Mouse (Mus musculus): ENCODE measurements around the gene Pdcd4. TPM values are rescaled to one million over a fixed set of nuclear protein-coding genes. Genes with fewer than 3 reads are reported as not detected.
A peak's percentile ranks its signal among the peaks of the same experiment; 100 is the strongest.

Pdcd4 gene
- polyA plus RNA-seq, 1 experiment from 2014 or later = 86.9 TPM

GRCm38 (mm10) chr19:53892838-53893359, 868 bp downstream of the Pdcd4 start:
- no peaks in the 10 kb centered on the region for H3K27me3 ChIP-seq (replicated peaks)
- no peak overlapping the region for H3K4me2 ChIP-seq
- H3K36me3 ChIP-seq = no peaks in the 10 kb centered on the region
- no peak for ATAC-seq (ENCODE audit: insufficient read depth, low FRiP score, low read depth)
- no peak overlapping the region for H3K9ac ChIP-seq
- H3K27ac ChIP-seq = peak overlapping the region; percentile 87
- peaks cover 34% of the 10 kb centered on the region for H3K4me1 ChIP-seq
- H3K9me3 ChIP-seq = no peaks in the 10 kb centered on the region
- no peak overlapping the region for H3K4me3 ChIP-seq (replicated peaks)
- WGBS = 52% methylated on average over 9 of the region's 9 CpGs

- Histone ChIP-seq H3K27me3 (replicated peaks) (no peaks in the 10 kb centered on the region), H3K36me3 (no peaks in the 10 kb centered on the region), H3K9me3 (no peaks in the 10 kb centered on the region), H3K9ac (no peak overlapping the region), H3K4me2 (no peak overlapping the region), H3K4me1 (peaks cover 34% of the 10 kb centered on the region), H3K4me3 (replicated peaks) (no peak overlapping the region), H3K27ac (peak overlapping the region; percentile 87)
- ATAC-seq (ENCODE audit: insufficient read depth, low FRiP score, low read depth) = no peak
- 50% methylated on average over 3 of the region's 3 CpGs for WGBS
Observed at GRCm38 (mm10) chr19:53893711-53894171, 1.7 kb downstream of the Pdcd4 start.

GRCm38 (mm10) chr19:53894538-53895121, 2.6 kb downstream of the Pdcd4 start:
- H3K9me3 ChIP-seq = no peaks in the 10 kb centered on the region
- H3K4me1 ChIP-seq = peaks cover 34% of the 10 kb centered on the region
- WGBS = 53% methylated on average over 12 of the region's 12 CpGs
- peak overlapping the region; percentile 87 for H3K27ac ChIP-seq
- no peak overlapping the region for H3K9ac ChIP-seq
- no peaks in the 10 kb centered on the region for H3K27me3 ChIP-seq (replicated peaks)
- H3K36me3 ChIP-seq = no peaks in the 10 kb centered on the region
- H3K4me3 ChIP-seq (replicated peaks) = no peak overlapping the region
- peak; percentile 15; the same call in 1 of the 2 replicates for ATAC-seq (ENCODE audit: insufficient read depth, low FRiP score, low read depth)
- H3K4me2 ChIP-seq = no peak overlapping the region

- no peak overlapping the region for H3K4me3 ChIP-seq (replicated peaks)
- H3K27ac ChIP-seq = peak overlapping the region; percentile 26; the same call in 1 of the 2 replicates
- H3K4me2 ChIP-seq = no peak overlapping the region
- no peak for ATAC-seq (ENCODE audit: insufficient read depth, low FRiP score, low read depth)
- peaks cover 24% of the 10 kb centered on the region for H3K4me1 ChIP-seq
- H3K27me3 ChIP-seq (replicated peaks) = no peaks in the 10 kb centered on the region
- no peaks in the 10 kb centered on the region for H3K36me3 ChIP-seq
- no peaks in the 10 kb centered on the region for H3K9me3 ChIP-seq
- 69% methylated on average over 5 of the region's 5 CpGs for WGBS
- H3K9ac ChIP-seq = no peak overlapping the region; the same call in 1 of the 2 replicates
Observed at GRCm38 (mm10) chr19:53898046-53898445, 6.0 kb downstream of the Pdcd4 start.

GRCm38 (mm10) chr19:53898498-53898897, 6.5 kb downstream of the Pdcd4 start:
- H3K9ac ChIP-seq = no peak overlapping the region
- no peaks in the 10 kb centered on the region for H3K9me3 ChIP-seq
- H3K27ac ChIP-seq = peak overlapping the region; percentile 26; the same call in 1 of the 2 replicates
- H3K4me2 ChIP-seq = no peak overlapping the region
- no peak overlapping the region for H3K4me3 ChIP-seq (replicated peaks)
- H3K36me3 ChIP-seq = no peaks in the 10 kb centered on the region
- no peak for ATAC-seq (ENCODE audit: insufficient read depth, low FRiP score, low read depth)
- WGBS = 80% methylated on average over 4 of the region's 4 CpGs
- H3K27me3 ChIP-seq (replicated peaks) = no peaks in the 10 kb centered on the region
- H3K4me1 ChIP-seq = peaks cover 19% of the 10 kb centered on the region

GRCm38 (mm10) chr19:53898970-53899900, 7.2 kb downstream of the Pdcd4 start:
- H3K4me1 ChIP-seq = peaks cover 12% of the 10 kb centered on the region
- 80% methylated on average over 25 of the region's 25 CpGs for WGBS
- ATAC-seq (ENCODE audit: insufficient read depth, low FRiP score, low read depth) = no peak

GRCm38 (mm10) chr19:53899941-53900610, 8.0 kb downstream of the Pdcd4 start:
- WGBS = 85% methylated on average over 14 of the region's 14 CpGs
- no peak overlapping the region for H3K4me3 ChIP-seq (replicated peaks)
- H3K9ac ChIP-seq = no peak overlapping the region
- ATAC-seq (ENCODE audit: insufficient read depth, low FRiP score, low read depth) = no peak
- H3K36me3 ChIP-seq = no peaks in the 10 kb centered on the region
- no peaks in the 10 kb centered on the region for H3K9me3 ChIP-seq
- H3K27me3 ChIP-seq (replicated peaks) = no peaks in the 10 kb centered on the region
- peaks cover 11% of the 10 kb centered on the region for H3K4me1 ChIP-seq
- no peak overlapping the region for H3K4me2 ChIP-seq
- H3K27ac ChIP-seq = no peak overlapping the region

More at GRCm38 (mm10) chr19:53898970-53899900, 7.2 kb downstream of the Pdcd4 start:
- H3K9ac ChIP-seq = no peak overlapping the region
- H3K36me3 ChIP-seq = no peaks in the 10 kb centered on the region
- H3K4me3 ChIP-seq (replicated peaks) = no peak overlapping the region
- no peaks in the 10 kb centered on the region for H3K9me3 ChIP-seq
- no peak overlapping the region for H3K4me2 ChIP-seq
- no peaks in the 10 kb centered on the region for H3K27me3 ChIP-seq (replicated peaks)
- H3K27ac ChIP-seq = no peak overlapping the region

GRCm38 (mm10) chr19:53901931-53902738, 10.1 kb downstream of the Pdcd4 start:
- Histone ChIP-seq H3K9ac (no peak overlapping the region; the same call in 1 of the 2 replicates), H3K27me3 (replicated peaks) (no peaks in the 10 kb centered on the region), H3K9me3 (no peaks in the 10 kb centered on the region), H3K27ac (peak overlapping the region; percentile 87), H3K4me3 (replicated peaks) (peak overlapping the region; percentile 97), H3K36me3 (no peaks in the 10 kb centered on the region), H3K4me2 (peak overlapping the region; percentile 69), H3K4me1 (peaks cover 13% of the 10 kb centered on the region)
- WGBS = 28% methylated on average over 15 of the region's 15 CpGs
- no peak for ATAC-seq (ENCODE audit: insufficient read depth, low FRiP score, low read depth)

GRCm38 (mm10) chr19:53902739-53903487, 10.9 kb downstream of the Pdcd4 start:
- no peaks in the 10 kb centered on the region for H3K9me3 ChIP-seq
- H3K4me1 ChIP-seq = peaks cover 13% of the 10 kb centered on the region
- peak; percentile 98 for ATAC-seq (ENCODE audit: insufficient read depth, low FRiP score, low read depth)
- H3K9ac ChIP-seq = peak overlapping the region; percentile 85
- no peaks in the 10 kb centered on the region for H3K36me3 ChIP-seq
- peak overlapping the region; percentile 69 for H3K4me2 ChIP-seq
- peak overlapping the region; percentile 87 for H3K27ac ChIP-seq
- WGBS = under 1% methylated on average over 58 of the region's 61 CpGs
- H3K27me3 ChIP-seq (replicated peaks) = no peaks in the 10 kb centered on the region
- H3K4me3 ChIP-seq (replicated peaks) = peak overlapping the region; percentile 97

GRCm38 (mm10) chr19:53903507-53904321, 11.7 kb downstream of the Pdcd4 start:
- peak overlapping the region; percentile 86 for H3K27ac ChIP-seq
- H3K27me3 ChIP-seq (replicated peaks) = no peaks in the 10 kb centered on the region
- H3K4me3 ChIP-seq (replicated peaks) = peak overlapping the region; percentile 97
- peak overlapping the region; percentile 85 for H3K9ac ChIP-seq
- peak; percentile 40 for ATAC-seq (ENCODE audit: insufficient read depth, low FRiP score, low read depth)
- under 1% methylated on average over 67 of the region's 83 CpGs for WGBS
- peaks cover 13% of the 10 kb centered on the region for H3K4me1 ChIP-seq
- H3K9me3 ChIP-seq = no peaks in the 10 kb centered on the region
- H3K4me2 ChIP-seq = peak overlapping the region; percentile 62
- no peaks in the 10 kb centered on the region for H3K36me3 ChIP-seq
